Mouse (Mus musculus) small intestine, adult 2 months (tissue): Measurements from ENCODE around the gene Fzd4.

Experiments used
- CTCF ChIP-seq: fragments of 200-500 bp; IDR thresholded peaks from 2 replicates; pipeline ENCODE4 v1.5.1; 2012; ENCODE audit warnings: low read depth, mild to moderate bottlenecking, control low read depth, inconsistent platforms, low read length, moderate library complexity, mixed read lengths; ENCODE audit not compliant: insufficient replicate concordance, insufficient read length; ENCODE audit errors: extremely low read depth
- POLR2A ChIP-seq: fragments of 200-500 bp; IDR thresholded peaks from 2 replicates; pipeline ENCODE4 v1.6.1; 2012; ENCODE audit warnings: low read depth, mild to moderate bottlenecking, control low read depth, inconsistent platforms, low read length, moderate library complexity

- TF ChIP-seq POLR2A (no peak), CTCF (no peak)
Observed at GRCm38 (mm10) chr7:89429326-89429725, 25.2 kb downstream of the Fzd4 start.
